Mouse (Mus musculus) MEL-GATA-1-ER (cell line): ENCODE data around the gene P2rx7.

Experiments
- DNase-seq: peaks from one replicate; pipeline ENCODE4 v3.0.0-alpha.2; 2012; ENCODE audit warnings: low read depth; ENCODE audit errors: extremely low read depth

The P2rx7 gene

GRCm38 (mm10) chr5:122727096-122727495 lies 83.4 kb downstream of the P2rx7 start:
- no peak for DNase-seq

GRCm38 (mm10) chr5:122730776-122731175 lies 87.1 kb downstream of the P2rx7 start:
- no peak for DNase-seq

- no peak for DNase-seq
These were observed 87.6 kb downstream of the P2rx7 start for GRCm38 (mm10) chr5:122731321-122731720.

- no peak for DNase-seq
These were observed 88.4 kb downstream of the P2rx7 start for GRCm38 (mm10) chr5:122731991-122732673.

GRCm38 (mm10) chr5:122733881-122734280 lies 90.2 kb downstream of the P2rx7 start:
- DNase-seq, result no peak

- DNase-seq, result no peak
These were observed 92.1 kb downstream of the P2rx7 start for GRCm38 (mm10) chr5:122735853-122736252.

- no peak for DNase-seq
These were observed 93.0 kb downstream of the P2rx7 start for GRCm38 (mm10) chr5:122736761-122737160.
